Comparison of ENCODE assay signal across 15 mouse cellular contexts in the genomic region with DNA sequence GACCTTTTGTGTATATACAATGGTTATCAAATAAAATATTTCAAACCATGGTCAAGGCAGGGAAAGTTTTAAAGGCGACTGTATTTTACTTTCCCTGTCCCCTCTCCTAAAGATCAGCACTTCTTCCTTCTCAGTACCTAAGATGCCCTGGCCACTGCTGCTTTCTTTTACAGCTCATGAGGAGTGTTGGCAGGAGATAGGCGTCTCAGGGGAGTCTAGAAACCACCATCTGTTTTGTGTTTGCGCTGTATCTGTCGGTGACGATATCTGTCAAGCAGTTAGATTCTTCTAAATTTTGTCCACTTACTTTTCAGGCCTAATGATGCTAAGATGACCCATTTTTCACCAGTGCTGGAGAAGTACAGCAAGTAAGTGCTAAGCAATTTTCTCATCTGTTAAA. TPM values are rescaled to one million over a fixed set of nuclear protein-coding genes. Genes with fewer than 3 reads are reported as not detected.
A peak's percentile ranks its signal among the peaks of the same experiment; 100 is the strongest.
DNase-seq lines count a peak whose midpoint lies in the region; ATAC-seq lines count a peak whose summit lies in the region.
"Had no signal": no experiment of that assay in that cellular context is flagged by ENCODE, and none has a peak within 500 bp of the region (broad histone marks: within the 10 kb centered on the region; RNA-seq: fewer than 3 reads in every experiment).

No protein-coding gene starts in this region.

- H3K27ac ChIP-seq in hindbrain, embryonic 16.5 days (ENCODE audit: low read depth, low read length): no peak overlapping the region
- no peak overlapping the region for H3K27ac ChIP-seq in hindbrain, embryonic 14.5 days
- H3K27ac ChIP-seq: forebrain, embryonic 15.5 days; heart, embryonic 15.5 days; lung, embryonic 15.5 days had no signal

- H3K27me3 ChIP-seq in hindbrain, embryonic 16.5 days (replicated peaks; ENCODE audit: control insufficient read depth, insufficient read depth, low read length): no peaks in the 10 kb centered on the region
- no peaks in the 10 kb centered on the region for H3K27me3 ChIP-seq in hindbrain, embryonic 14.5 days (ENCODE audit: control insufficient read depth, insufficient read depth, low read length)
- H3K27me3 ChIP-seq: forebrain, embryonic 15.5 days; heart, embryonic 15.5 days; lung, embryonic 15.5 days had no signal

- H3K36me3 ChIP-seq in hindbrain, embryonic 16.5 days (ENCODE audit: control insufficient read depth, insufficient read depth, low read length): no peaks in the 10 kb centered on the region
- H3K36me3 ChIP-seq in hindbrain, embryonic 14.5 days (replicated peaks; ENCODE audit: control insufficient read depth, insufficient read depth): no peaks in the 10 kb centered on the region
- H3K36me3 ChIP-seq: forebrain, embryonic 15.5 days; heart, embryonic 15.5 days; lung, embryonic 15.5 days had no signal

- no peak for DNase-seq in hindbrain, embryonic 14.5 days (ENCODE audit: low spot score)
- DNase-seq in cerebellum, adult 11-12 months: peak; percentile 81
- peak; percentile 53 to 68 for DNase-seq in cerebellum, postnatal 36 days
- peak; percentile 2 for DNase-seq in mesoderm, embryonic 11.5 days (ENCODE audit: low read depth, low spot score)
- DNase-seq in ovary, postnatal 36 days (ENCODE audit: low spot score): no peak
- no peak for DNase-seq in right cerebral cortex, adult 2 months (ENCODE audit: low spot score in 2 of 2)
- DNase-seq: kidney, postnatal 4 days; liver had no signal

- 60% methylated on average over 5 of the region's 5 CpGs for WGBS in hindbrain, embryonic 16.5 days
- 67% methylated on average over 5 of the region's 5 CpGs for WGBS in hindbrain, embryonic 14.5 days

- H3K4me2 ChIP-seq in hindbrain, embryonic 16.5 days (ENCODE audit: low read length): no peak overlapping the region
- H3K4me2 ChIP-seq in hindbrain, embryonic 14.5 days (replicated peaks): no peak overlapping the region
- H3K4me2 ChIP-seq: forebrain, embryonic 15.5 days; heart, embryonic 15.5 days; lung, embryonic 15.5 days had no signal

- H3K4me1 ChIP-seq in hindbrain, embryonic 16.5 days (ENCODE audit: control insufficient read depth, insufficient read depth, low read depth, low read length): no peaks in the 10 kb centered on the region
- H3K4me1 ChIP-seq in hindbrain, embryonic 14.5 days (replicated peaks; ENCODE audit: control insufficient read depth, insufficient read depth, low read length): no peaks in the 10 kb centered on the region
- H3K4me1 ChIP-seq: forebrain, embryonic 15.5 days; lung, embryonic 15.5 days had no signal

- no peaks in the 10 kb centered on the region for H3K9me3 ChIP-seq in hindbrain, embryonic 16.5 days (ENCODE audit: control insufficient read depth, low read length)
- no peaks in the 10 kb centered on the region for H3K9me3 ChIP-seq in hindbrain, embryonic 14.5 days (ENCODE audit: control insufficient read depth, low read length)
- H3K9me3 ChIP-seq: forebrain, embryonic 15.5 days; heart, embryonic 15.5 days; lung, embryonic 15.5 days had no signal

- peak; percentile 56; the same call in 1 of the 2 replicates for ATAC-seq in hindbrain, embryonic 16.5 days
- ATAC-seq in hindbrain, embryonic 14.5 days (ENCODE audit: low FRiP score): no peak
- no peak for ATAC-seq in megakaryocyte progenitor cell, adult 5-6 weeks (replicated peaks; ENCODE audit: poor library complexity)
- ATAC-seq: forebrain, embryonic 15.5 days had no signal

- H3K9ac ChIP-seq in hindbrain, embryonic 16.5 days (ENCODE audit: low read depth, low read length): no peak overlapping the region
- H3K9ac ChIP-seq in hindbrain, embryonic 14.5 days: no peak overlapping the region
- H3K9ac ChIP-seq: forebrain, embryonic 15.5 days; heart, embryonic 15.5 days; lung, embryonic 15.5 days had no signal

- H3K4me3 ChIP-seq in hindbrain, embryonic 16.5 days (ENCODE audit: low read length): no peak overlapping the region
- H3K4me3 ChIP-seq in hindbrain, embryonic 14.5 days (replicated peaks; ENCODE audit: low read length): no peak overlapping the region
- H3K4me3 ChIP-seq: forebrain, embryonic 15.5 days; heart, embryonic 15.5 days; lung, embryonic 15.5 days; myocyte had no signal

RNA-seq across cellular contexts. Expression of gene Sphkap, which starts 43.3 kb away (rescaled TPM):
- polyA plus RNA-seq in hindbrain, embryonic 16.5 days (2015; fragmentation: Nextera tagmentation; extraction: Ambion mirVana): 21.8 and 22.1 TPM in 2 replicates
- polyA plus RNA-seq in hindbrain, embryonic 14.5 days (2014; fragmentation: Nextera tagmentation; extraction: Ambion mirVana): 18.8 and 25.6 TPM in 2 replicates
- not detected in 2 replicates for total RNA-seq in megakaryocyte progenitor cell, adult 5-6 weeks (2015)
- not detected in 2 replicates for total RNA-seq in megakaryocyte progenitor cell, adult 5-6 weeks (2017)
- total RNA-seq: megakaryocyte-erythroid progenitor cell, adult 5-6 weeks had no signal
- polyA plus RNA-seq: myocyte had no signal

Comparison
In these comparisons a context has a peak if more than half of its experiments do, and no peak if none do; other contexts are left out.
1. DNase-seq: peak in cerebellum, adult 11-12 months (single experiment), cerebellum, postnatal 36 days (2 of 2) and mesoderm, embryonic 11.5 days (single experiment); none in hindbrain, embryonic 14.5 days (single experiment), ovary, postnatal 36 days (single experiment) and right cerebral cortex, adult 2 months (0 of 2).